Mouse (Mus musculus): ENCODE data around the gene Birc6.

- TF ChIP-seq POLR2A (IDR thresholded peaks at IDR 0.05; ENCODE audit: extremely low read depth, insufficient read depth, low read length) (no peak), CTCF (IDR thresholded peaks at IDR 0.05; ENCODE audit: extremely low read depth, insufficient read depth, low read length) (no peak)
Observed at GRCm38 (mm10) chr17:74537526-74537925, 9.4 kb downstream of the Birc6 start.
